Mouse (Mus musculus): Measurements from ENCODE around the gene Slc39a3.

GRCm38 (mm10) chr10:81025639-81026275, 11.5 kb downstream of the Slc39a3 start, which contains the start of gene Diras1:
- TF ChIP-seq CTCF (IDR thresholded peaks at IDR 0.05; ENCODE audit: insufficient read depth, low read depth, low read length), result no peak
- no peak for TF ChIP-seq POLR2A (IDR thresholded peaks at IDR 0.05; ENCODE audit: insufficient read depth, low read depth, low read length)

Measured in olfactory bulb, adult 2 months (tissue).